Mouse (Mus musculus) lung, embryonic 14.5 days (tissue): Measurements from ENCODE around the gene Spx. TPM values are rescaled to one million over a fixed set of nuclear protein-coding genes. Genes with fewer than 3 reads are reported as not detected.
A peak's percentile ranks its signal among the peaks of the same experiment; 100 is the strongest.

Experiments used
- ATAC-seq: fragments of 200-750 bp; cut with Nextera tagmentation; 2 replicates; pipeline ENCODE4 v1.8.0; 2017; ENCODE audit warnings: mild to moderate bottlenecking, moderate TSS enrichment, moderate library complexity; ENCODE audit not compliant: insufficient read depth
- DNase-seq: peaks from one replicate; pipeline ENCODE4 v3.0.0-alpha.2; 2015
- H3K27ac ChIP-seq: fragments of 300-500 bp; sonication (generic); 2 replicates; pipeline ENCODE4 v1.5.1; 2014; ENCODE audit warnings: low read depth, mild to moderate bottlenecking, moderate library complexity
- H3K27me3 ChIP-seq: fragments of 300-500 bp; sonication (generic); 2 replicates; pipeline ENCODE4 v1.6.1; 2014; ENCODE audit warnings: low read length, control low read depth; ENCODE audit not compliant: insufficient read depth
- H3K36me3 ChIP-seq: fragments of 300-500 bp; sonication (generic); 2 replicates; pipeline ENCODE4 v1.6.1; 2014; ENCODE audit warnings: control low read depth; ENCODE audit not compliant: insufficient read depth
- H3K4me1 ChIP-seq: fragments of 300-500 bp; sonication (generic); 2 replicates; pipeline ENCODE4 v1.6.1; 2014; ENCODE audit warnings: antibody characterized with exemption, control low read depth; ENCODE audit not compliant: insufficient read depth
- H3K4me2 ChIP-seq: fragments of 300-500 bp; sonication (generic); 2 replicates; pipeline ENCODE4 v1.6.1; 2014; ENCODE audit warnings: mild to moderate bottlenecking
- H3K4me3 ChIP-seq: fragments of 300-500 bp; sonication (generic); 2 replicates; pipeline ENCODE4 v1.5.1; 2014; ENCODE audit warnings: low read depth, low read length
- H3K9ac ChIP-seq: fragments of 300-500 bp; sonication (generic); 2 replicates; pipeline ENCODE4 v1.6.1; 2014
- H3K9me3 ChIP-seq: fragments of 300-500 bp; sonication (generic); 2 replicates; pipeline ENCODE4 v1.6.1; 2016; ENCODE audit warnings: low read depth, low read length, control low read depth
- CTCF ChIP-seq: IDR thresholded peaks from 2 replicates; pipeline ENCODE4 v1.5.1; 2016; ENCODE audit warnings: antibody characterized with exemption, low read depth
- WGBS: fragments of 180-500 bp; shearing (Covaris S2); extraction: QIAGEN DNeasy Blood & Tissue Kit; methylation state at CpG from one replicate; pipeline ENCODE4 v1.1.7; 2014; 5-methylcytosine and 5-hydroxymethylcytosine counted together
- polyA plus RNA-seq: library from polyadenylated mRNA; unstranded; fragments of >200 nt; fragmentation: Nextera tagmentation; extraction: Ambion mirVana; gene quantifications from 2 replicates; pipeline ENCODE4 v1.2.1, GENCODE M21; 2014

Spx gene
- polyA plus RNA-seq, 1 experiment from 2014 or later: 1.6 TPM

DNA sequence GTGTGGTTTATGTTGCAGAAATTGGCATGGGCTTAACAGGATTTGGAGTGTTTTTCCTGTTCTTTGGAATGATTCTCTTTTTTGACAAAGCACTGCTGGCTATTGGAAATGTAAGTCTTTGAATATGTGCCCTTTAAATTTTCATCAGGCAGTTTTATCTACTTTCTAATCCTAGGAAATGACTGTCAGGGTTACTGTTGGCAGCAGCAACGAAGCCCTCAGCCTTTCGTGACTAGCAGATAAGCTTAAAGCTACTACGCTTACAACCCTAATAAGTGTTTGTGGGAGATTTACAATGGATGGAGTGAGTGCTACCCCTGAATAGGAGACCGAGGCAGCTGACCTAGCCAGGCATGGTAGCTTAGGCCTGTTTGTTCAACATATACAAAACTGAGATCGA is 20.9 kb upstream of the Spx start:
- ATAC-seq: no peak
- 86% methylated on average over 5 of the region's 5 CpGs for WGBS
- H3K9ac ChIP-seq: no peak overlapping the region

DNA sequence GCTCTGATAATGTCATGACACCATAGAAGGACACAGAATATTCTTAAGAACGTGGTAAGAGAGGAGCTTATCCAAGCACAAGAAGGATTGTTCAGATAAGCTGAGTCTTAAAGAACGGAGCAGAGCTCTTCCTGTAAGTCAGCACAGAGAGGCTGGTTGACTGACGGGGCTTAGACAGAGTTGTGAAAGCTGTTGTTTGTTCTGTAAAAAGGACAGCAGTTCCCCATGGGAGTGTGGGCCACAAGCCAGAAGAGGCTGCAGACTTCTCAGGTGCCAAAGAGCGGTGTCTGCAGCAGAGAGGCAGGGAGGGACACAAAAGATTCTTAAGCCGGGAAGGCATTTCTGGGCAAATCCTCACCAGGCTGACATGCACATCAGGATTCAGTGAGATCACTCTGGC is 18.6 kb upstream of the Spx start:
- H3K27ac ChIP-seq: no peak overlapping the region
- TF ChIP-seq CTCF: no peak
- no peak for DNase-seq
- peaks cover 38% of the 10 kb centered on the region for H3K36me3 ChIP-seq
- 91% methylated on average over 5 of the region's 5 CpGs for WGBS
- ATAC-seq: no peak
- no peak overlapping the region for H3K4me2 ChIP-seq
- no peak overlapping the region for H3K4me3 ChIP-seq
- no peaks in the 10 kb centered on the region for H3K9me3 ChIP-seq
- no peaks in the 10 kb centered on the region for H3K27me3 ChIP-seq
- H3K9ac ChIP-seq: no peak overlapping the region
- no peaks in the 10 kb centered on the region for H3K4me1 ChIP-seq

More for the DNA sequence above, 20.9 kb upstream of the Spx start:
- no peaks in the 10 kb centered on the region for H3K4me1 ChIP-seq
- no peak for TF ChIP-seq CTCF
- no peaks in the 10 kb centered on the region for H3K9me3 ChIP-seq
- H3K27me3 ChIP-seq: no peaks in the 10 kb centered on the region
- no peak for DNase-seq
- no peak overlapping the region for H3K27ac ChIP-seq
- H3K4me2 ChIP-seq: no peak overlapping the region
- H3K4me3 ChIP-seq: no peak overlapping the region
- peaks cover 38% of the 10 kb centered on the region for H3K36me3 ChIP-seq

DNA sequence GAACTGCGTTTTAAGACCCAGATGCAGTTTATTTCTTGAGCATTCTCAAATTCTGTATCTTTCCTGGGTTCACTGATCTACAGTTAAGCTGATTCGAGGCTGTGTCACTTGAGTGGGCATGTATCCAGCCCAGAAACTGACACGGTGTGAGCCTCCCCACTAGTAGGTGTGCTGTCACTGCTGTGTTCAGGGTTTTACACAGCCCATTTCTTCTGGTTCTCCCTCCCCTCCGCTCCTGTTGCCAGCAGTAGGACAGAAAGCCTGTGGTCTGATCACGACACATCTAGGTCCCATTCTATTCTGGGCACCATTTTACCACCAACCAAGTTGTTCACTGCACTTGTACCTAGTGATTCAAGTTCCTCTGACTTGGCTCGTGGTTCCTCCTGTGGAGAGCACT is 17.5 kb upstream of the Spx start:
- H3K36me3 ChIP-seq: peaks cover 47% of the 10 kb centered on the region
- no peak overlapping the region for H3K4me2 ChIP-seq
- DNase-seq: no peak
- no peak for ATAC-seq
- no peak overlapping the region for H3K27ac ChIP-seq
- WGBS: 85% methylated on average over 6 of the region's 6 CpGs
- H3K4me3 ChIP-seq: no peak overlapping the region
- no peaks in the 10 kb centered on the region for H3K27me3 ChIP-seq
- no peaks in the 10 kb centered on the region for H3K9me3 ChIP-seq
- no peak overlapping the region for H3K9ac ChIP-seq
- no peak for TF ChIP-seq CTCF
- no peaks in the 10 kb centered on the region for H3K4me1 ChIP-seq

DNA sequence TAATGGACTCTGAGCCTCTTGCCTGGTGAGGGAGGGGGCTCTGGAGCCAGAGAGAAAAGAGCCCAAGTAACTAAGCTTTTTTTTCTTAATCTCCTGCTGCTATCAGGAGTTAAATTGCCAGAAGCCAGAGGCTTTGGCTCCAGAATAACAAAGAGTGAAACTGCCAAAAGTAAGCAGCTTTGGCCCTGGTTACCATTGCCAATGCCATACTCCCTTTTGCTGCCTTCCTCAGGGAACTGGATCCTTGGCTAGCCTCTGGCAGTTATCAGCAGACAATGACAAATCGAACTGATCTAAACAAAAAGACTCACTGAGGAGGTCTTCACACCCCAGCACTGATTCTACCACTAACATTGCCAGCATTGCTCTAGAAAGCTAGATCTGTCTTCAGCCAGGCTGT is 2.1 kb upstream of the Spx start:
- Histone ChIP-seq H3K27ac (no peak overlapping the region), H3K9ac (no peak overlapping the region), H3K9me3 (no peaks in the 10 kb centered on the region), H3K36me3 (no peaks in the 10 kb centered on the region), H3K27me3 (peaks cover 25% of the 10 kb centered on the region), H3K4me1 (no peaks in the 10 kb centered on the region), H3K4me3 (no peak overlapping the region), H3K4me2 (no peak overlapping the region)
- 17% methylated on average over 1 of the region's 1 CpGs for WGBS
- no peak for TF ChIP-seq CTCF
- no peak for DNase-seq
- no peak for ATAC-seq

DNA sequence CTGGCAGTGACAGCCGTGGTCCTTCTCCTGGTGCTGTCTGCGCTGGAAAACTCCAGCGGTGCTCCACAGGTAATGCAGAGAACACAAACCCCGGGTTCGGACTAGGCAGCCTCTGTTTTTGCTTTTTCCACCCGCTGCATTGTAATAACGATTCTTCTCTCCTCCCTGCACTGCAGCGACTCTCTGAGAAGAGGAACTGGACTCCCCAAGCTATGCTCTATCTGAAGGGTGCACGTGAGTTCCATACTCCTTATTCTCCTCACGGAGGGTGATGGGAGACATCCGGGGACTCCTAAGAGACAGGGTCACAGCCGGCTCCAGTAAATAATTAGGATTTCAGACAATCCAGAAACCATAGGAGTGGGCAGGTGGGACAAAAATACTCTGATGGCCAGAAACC is 604 bp downstream of the Spx start:
- WGBS: 11% methylated on average over 12 of the region's 12 CpGs
- no peak overlapping the region for H3K9ac ChIP-seq
- H3K27ac ChIP-seq: no peak overlapping the region
- H3K4me2 ChIP-seq: no peak overlapping the region
- no peaks in the 10 kb centered on the region for H3K9me3 ChIP-seq
- no peaks in the 10 kb centered on the region for H3K36me3 ChIP-seq
- DNase-seq (no peak), ATAC-seq (no peak)
- H3K4me3 ChIP-seq: no peak overlapping the region
- H3K4me1 ChIP-seq: no peaks in the 10 kb centered on the region
- TF ChIP-seq CTCF: no peak
- H3K27me3 ChIP-seq: peaks cover 25% of the 10 kb centered on the region

DNA sequence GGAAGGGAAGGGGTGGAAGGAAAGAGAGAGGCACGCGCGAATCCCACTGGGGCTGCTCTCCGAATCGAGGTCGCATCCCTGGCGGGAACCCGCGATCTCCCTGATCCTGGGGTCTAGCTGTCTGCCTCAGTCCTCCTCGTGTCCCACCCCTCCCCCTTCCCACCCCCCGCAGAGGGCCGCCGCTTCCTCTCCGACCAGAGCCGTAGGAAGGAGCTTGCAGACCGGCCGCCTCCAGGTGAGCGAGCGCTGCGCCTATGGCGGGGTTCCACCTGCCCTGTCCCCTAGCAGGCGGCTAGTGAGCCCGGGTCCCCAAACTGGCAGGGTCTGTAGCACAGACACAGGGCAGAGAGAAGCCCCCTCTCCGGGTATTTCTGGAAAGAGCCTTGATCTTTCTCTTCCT is 1.4 kb downstream of the Spx start:
- Histone ChIP-seq H3K27ac (no peak overlapping the region), H3K9ac (no peak overlapping the region), H3K9me3 (no peaks in the 10 kb centered on the region), H3K27me3 (peaks cover 25% of the 10 kb centered on the region), H3K4me2 (peak overlapping the region; percentile 56), H3K4me1 (no peaks in the 10 kb centered on the region), H3K36me3 (no peaks in the 10 kb centered on the region), H3K4me3 (peak overlapping the region; percentile 22)
- DNase-seq (no peak), ATAC-seq (peak; percentile 52; the same call in 1 of the 2 replicates)
- no peak for TF ChIP-seq CTCF
- whole genome bisulfite sequencing: under 1% methylated on average over 24 of the region's 24 CpGs

DNA sequence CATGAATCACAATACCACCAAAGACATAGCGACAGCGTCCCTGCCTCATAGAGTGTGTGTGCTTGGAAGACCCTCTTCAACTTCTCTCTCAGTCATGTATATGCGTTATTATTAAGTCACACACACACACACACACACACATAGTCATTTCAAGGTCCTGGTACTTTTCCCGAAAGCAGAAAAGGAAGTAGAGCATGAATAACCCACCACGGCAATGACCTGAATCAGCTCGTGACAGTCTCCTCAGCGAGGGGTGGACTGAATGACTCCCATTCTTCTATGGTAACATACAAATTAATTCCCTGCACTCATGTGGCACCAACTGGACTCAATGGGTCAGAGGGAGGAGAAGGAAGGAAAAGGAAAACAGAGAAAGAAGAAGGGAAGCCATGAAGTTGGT is 11.7 kb downstream of the Spx start:
- Histone ChIP-seq H3K27ac (no peak overlapping the region), H3K27me3 (no peaks in the 10 kb centered on the region), H3K9me3 (no peaks in the 10 kb centered on the region), H3K4me1 (no peaks in the 10 kb centered on the region), H3K4me3 (no peak overlapping the region), H3K9ac (no peak overlapping the region), H3K36me3 (no peaks in the 10 kb centered on the region), H3K4me2 (no peak overlapping the region)
- DNase-seq (no peak), ATAC-seq (no peak)
- TF ChIP-seq CTCF: no peak
- 74% methylated on average over 7 of the region's 7 CpGs for WGBS

DNA sequence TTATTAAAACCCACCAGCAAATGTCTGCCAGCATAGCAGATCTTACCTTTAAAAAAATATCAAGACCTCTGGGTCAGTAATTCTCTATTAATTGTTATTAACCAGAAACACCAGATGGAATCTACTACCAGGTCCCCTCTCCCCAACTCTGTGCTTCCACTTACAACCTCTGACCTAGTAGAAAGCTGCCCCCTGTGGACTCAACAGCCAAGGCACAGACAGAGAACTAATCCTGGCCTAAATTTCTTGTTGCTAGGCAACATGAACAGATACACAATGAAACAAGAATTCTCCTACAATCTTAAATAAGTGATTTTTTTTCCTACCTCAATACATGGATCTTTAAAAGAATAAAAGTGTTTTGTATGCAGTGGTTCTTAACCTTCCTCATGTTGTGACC is 15.8 kb downstream of the Spx start:
- H3K4me2 ChIP-seq: no peak overlapping the region
- no peaks in the 10 kb centered on the region for H3K9me3 ChIP-seq
- H3K4me1 ChIP-seq: no peaks in the 10 kb centered on the region
- DNase-seq (no peak), ATAC-seq (no peak)
- H3K9ac ChIP-seq: no peak overlapping the region
- no peak overlapping the region for H3K4me3 ChIP-seq
- no peak overlapping the region for H3K27ac ChIP-seq
- TF ChIP-seq CTCF: no peak
- H3K36me3 ChIP-seq: no peaks in the 10 kb centered on the region
- no peaks in the 10 kb centered on the region for H3K27me3 ChIP-seq
